Mouse (Mus musculus) kidney, postnatal 0 days (tissue): ENCODE results near the gene Arl6ip4. TPM values are rescaled to one million over a fixed set of nuclear protein-coding genes. Genes with fewer than 3 reads are reported as not detected.

Experiments used
- ATAC-seq: fragments of 200-750 bp; cut with Nextera tagmentation; replicated peaks from 2 replicates; pipeline ENCODE4 v1.8.0; 2017; ENCODE audit warnings: low read depth, moderate number of reproducible peaks, moderate TSS enrichment, moderate library complexity; ENCODE audit not compliant: low FRiP score
- DNase-seq: peaks from one replicate; pipeline ENCODE4 v3.0.0-alpha.2; 2016; ENCODE audit warnings: low spot score
- H3K27ac ChIP-seq: fragments of 300-500 bp; sonication (generic); 2 replicates; pipeline ENCODE4 v1.5.1; 2014; ENCODE audit warnings: mild to moderate bottlenecking
- H3K27me3 ChIP-seq: fragments of 300-500 bp; sonication (generic); 2 replicates; pipeline ENCODE4 v1.6.1; 2014; ENCODE audit warnings: low read length, mixed read lengths; ENCODE audit not compliant: insufficient read depth
- H3K36me3 ChIP-seq: fragments of 300-500 bp; sonication (generic); 2 replicates; pipeline ENCODE4 v1.6.1; 2014; ENCODE audit warnings: low read length, mixed read lengths; ENCODE audit not compliant: insufficient read depth
- H3K4me1 ChIP-seq: fragments of 300-500 bp; sonication (generic); replicated peaks from 2 replicates; pipeline ENCODE4 v1.6.1; 2014; ENCODE audit warnings: antibody characterized with exemption, low read length, mixed read lengths; ENCODE audit not compliant: insufficient read depth
- H3K4me2 ChIP-seq: fragments of 300-500 bp; sonication (generic); 2 replicates; pipeline ENCODE4 v1.6.1; 2014; ENCODE audit warnings: mild to moderate bottlenecking, low read length, moderate library complexity, mixed read lengths
- H3K4me3 ChIP-seq: fragments of 300-500 bp; sonication (generic); replicated peaks from 2 replicates; pipeline ENCODE4 v1.5.1; 2014; ENCODE audit warnings: low read depth, low read length
- H3K9ac ChIP-seq: fragments of 300-500 bp; sonication (generic); 2 replicates; pipeline ENCODE4 v1.6.1; 2014; ENCODE audit warnings: low read depth, low read length
- H3K9me3 ChIP-seq: fragments of 300-500 bp; sonication (generic); replicated peaks from 2 replicates; pipeline ENCODE4 v1.6.1; 2016; ENCODE audit warnings: low read length, inconsistent platforms, mixed read lengths
- CTCF ChIP-seq: IDR thresholded peaks from 2 replicates; pipeline ENCODE4 v1.5.1; 2016; ENCODE audit warnings: antibody characterized with exemption, low read depth, mild to moderate bottlenecking, moderate library complexity
- WGBS: fragments of 180-500 bp; shearing (Covaris S2); extraction: QIAGEN DNeasy Blood & Tissue Kit; methylation state at CpG from one replicate; pipeline ENCODE4 v1.1.7; 2014; 5-methylcytosine and 5-hydroxymethylcytosine counted together
- polyA plus RNA-seq: library from polyadenylated mRNA; unstranded; fragments of >200 nt; fragmentation: Nextera tagmentation; extraction: Ambion mirVana; gene quantifications from 2 replicates; pipeline ENCODE4 v1.2.1, GENCODE M21; 2015

Arl6ip4 gene
- polyA plus RNA-seq, 1 experiment from 2014 or later: 103 TPM

GRCm38 (mm10) chr5:124125093-124125492, 9.2 kb downstream of the Arl6ip4 start:
- H3K4me3 ChIP-seq: no peak overlapping the region
- no peak overlapping the region for H3K27ac ChIP-seq
- ATAC-seq (no peak), DNase-seq (no peak)
- WGBS: 90% methylated on average over 11 of the region's 11 CpGs
- no peak overlapping the region for H3K4me2 ChIP-seq
- no peaks in the 10 kb centered on the region for H3K9me3 ChIP-seq
- no peaks in the 10 kb centered on the region for H3K4me1 ChIP-seq
- no peaks in the 10 kb centered on the region for H3K27me3 ChIP-seq
- no peak overlapping the region for H3K9ac ChIP-seq
- TF ChIP-seq CTCF: no peak
- H3K36me3 ChIP-seq: 0 out of 2 replicates have a peak, but pooled peaks cover 25% of the 10 kb centered on the region

DNA sequence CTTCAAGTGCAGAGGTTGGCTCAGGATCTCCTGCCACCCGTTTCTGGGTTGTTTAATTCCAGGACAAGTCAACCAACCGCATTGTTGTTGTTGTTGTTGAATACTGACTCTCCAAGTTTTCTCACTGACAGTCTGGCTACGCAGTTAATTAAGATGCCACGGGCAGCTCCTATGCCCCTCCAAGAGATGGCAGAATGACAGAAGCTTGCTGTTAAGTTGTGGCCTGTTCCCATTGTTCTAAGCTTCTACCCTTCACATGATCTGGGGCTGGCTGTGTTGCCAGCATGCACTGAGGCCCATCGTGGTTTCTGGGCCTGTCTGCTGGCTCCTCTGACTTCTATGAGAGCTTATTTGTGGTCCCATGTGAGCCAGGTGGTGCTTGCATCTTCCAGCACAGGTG, 18.4 kb downstream of the Arl6ip4 start:
- H3K4me2 ChIP-seq: no peak overlapping the region
- no peak for TF ChIP-seq CTCF
- H3K27me3 ChIP-seq: no peaks in the 10 kb centered on the region
- WGBS: 85% methylated on average over 5 of the region's 5 CpGs
- DNase-seq (no peak), ATAC-seq (no peak)
- H3K36me3 ChIP-seq: peaks cover 10% of the 10 kb centered on the region; the same call in 1 of the 2 replicates
- no peaks in the 10 kb centered on the region for H3K9me3 ChIP-seq
- H3K4me3 ChIP-seq: no peak overlapping the region
- H3K9ac ChIP-seq: no peak overlapping the region
- no peak overlapping the region for H3K27ac ChIP-seq
- H3K4me1 ChIP-seq: no peaks in the 10 kb centered on the region

DNA sequence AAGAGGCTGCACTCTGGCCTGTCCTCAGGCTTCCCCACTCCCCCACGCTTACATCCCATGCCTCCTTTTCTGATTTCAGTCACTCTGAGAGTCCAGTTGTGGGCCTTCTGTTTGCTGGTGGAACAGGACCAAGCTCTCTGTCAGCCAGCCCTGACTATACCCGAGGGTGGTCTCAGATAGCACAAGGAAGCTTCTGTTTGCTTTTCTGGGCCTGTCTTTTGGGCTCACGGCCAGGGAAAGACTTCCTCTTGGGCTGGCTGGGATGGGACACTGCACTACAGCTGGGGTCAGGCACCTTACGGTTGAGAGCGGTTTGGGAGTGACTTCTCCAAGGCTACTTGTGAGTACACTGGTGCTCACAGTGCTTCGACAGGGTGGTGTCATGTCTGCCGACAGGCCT, 22.2 kb downstream of the Arl6ip4 start:
- DNase-seq (no peak), ATAC-seq (no peak)
- Histone ChIP-seq H3K9ac (no peak overlapping the region), H3K27me3 (no peaks in the 10 kb centered on the region), H3K4me3 (no peak overlapping the region), H3K4me1 (no peaks in the 10 kb centered on the region), H3K4me2 (no peak overlapping the region), H3K27ac (no peak overlapping the region), H3K36me3 (peaks cover 6% of the 10 kb centered on the region; the same call in 1 of the 2 replicates), H3K9me3 (no peaks in the 10 kb centered on the region)
- no peak for TF ChIP-seq CTCF
- 64% methylated on average over 7 of the region's 7 CpGs for WGBS

DNA sequence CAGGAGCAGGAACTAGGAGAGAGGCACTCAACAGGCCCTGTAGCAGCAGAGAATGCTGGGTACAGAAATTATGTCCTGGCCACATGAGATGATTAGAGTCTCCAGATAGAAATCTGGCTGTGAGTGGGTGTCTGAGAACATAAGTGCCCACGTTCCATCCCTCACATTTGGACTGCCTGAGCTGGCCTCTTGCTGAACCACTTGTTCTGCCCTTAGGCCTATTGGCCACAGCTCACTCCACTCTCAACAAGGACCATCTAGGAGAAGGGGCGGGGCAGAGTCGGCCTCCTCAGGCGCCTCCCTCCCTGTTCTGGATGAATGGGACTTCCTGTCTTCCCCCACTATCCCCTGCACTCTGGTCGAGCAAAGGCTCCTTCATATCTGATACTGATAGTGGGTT, 33.1 kb downstream of the Arl6ip4 start:
- no peak overlapping the region for H3K27ac ChIP-seq
- DNase-seq: no peak

DNA sequence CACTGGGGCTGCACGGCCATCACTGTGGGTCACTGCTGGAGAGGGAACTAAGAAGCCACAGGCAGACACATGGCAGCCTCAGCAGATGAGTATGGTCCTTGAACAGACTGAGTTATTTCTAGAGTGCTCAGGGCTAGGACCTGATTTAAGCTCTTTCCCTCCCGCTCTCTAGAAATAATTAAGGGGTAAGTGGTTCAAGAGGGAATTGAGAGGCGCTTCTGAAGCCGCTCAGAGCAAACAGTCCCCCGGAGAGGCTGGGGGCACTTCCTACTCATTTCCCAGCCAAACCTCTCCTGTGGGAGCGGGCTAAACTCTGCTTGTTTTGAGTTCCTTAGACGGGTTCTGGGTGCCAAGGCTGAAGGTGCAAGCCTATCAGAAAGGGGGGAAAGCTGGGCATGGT, 35.0 kb downstream of the Arl6ip4 start:
- Histone ChIP-seq H3K27me3 (no peaks in the 10 kb centered on the region), H3K27ac (no peak overlapping the region), H3K4me3 (no peak overlapping the region), H3K4me1 (no peaks in the 10 kb centered on the region), H3K4me2 (no peak overlapping the region), H3K9ac (no peak overlapping the region), H3K9me3 (no peaks in the 10 kb centered on the region), H3K36me3 (no peaks in the 10 kb centered on the region)
- WGBS: 88% methylated on average over 7 of the region's 7 CpGs
- ATAC-seq: no peak
- TF ChIP-seq CTCF: no peak
- DNase-seq: no peak

More for the DNA sequence above, 33.1 kb downstream of the Arl6ip4 start:
- Histone ChIP-seq H3K4me1 (no peaks in the 10 kb centered on the region), H3K4me2 (no peak overlapping the region), H3K9ac (no peak overlapping the region), H3K27me3 (no peaks in the 10 kb centered on the region), H3K4me3 (no peak overlapping the region), H3K9me3 (no peaks in the 10 kb centered on the region), H3K36me3 (no peaks in the 10 kb centered on the region)
- 43% methylated on average over 5 of the region's 5 CpGs for WGBS
- ATAC-seq: no peak
- TF ChIP-seq CTCF: no peak

GRCm38 (mm10) chr5:124152734-124153133, 36.8 kb downstream of the Arl6ip4 start:
- Histone ChIP-seq H3K27ac (no peak overlapping the region), H3K9ac (no peak overlapping the region), H3K4me1 (no peaks in the 10 kb centered on the region), H3K27me3 (no peaks in the 10 kb centered on the region), H3K9me3 (no peaks in the 10 kb centered on the region), H3K36me3 (no peaks in the 10 kb centered on the region), H3K4me2 (no peak overlapping the region), H3K4me3 (no peak overlapping the region)
- DNase-seq: no peak
- ATAC-seq: no peak
- TF ChIP-seq CTCF: no peak
- 91% methylated on average over 4 of the region's 4 CpGs for WGBS

- ATAC-seq (no peak), DNase-seq (no peak)
- TF ChIP-seq CTCF: no peak
- Histone ChIP-seq H3K9ac (no peak overlapping the region), H3K4me2 (no peak overlapping the region), H3K9me3 (no peaks in the 10 kb centered on the region), H3K4me3 (no peak overlapping the region), H3K27ac (no peak overlapping the region), H3K4me1 (no peaks in the 10 kb centered on the region), H3K27me3 (no peaks in the 10 kb centered on the region), H3K36me3 (no peaks in the 10 kb centered on the region)
- WGBS: 78% methylated on average over 5 of the region's 5 CpGs
Measured at GRCm38 (mm10) chr5:124155943-124156342, 40.1 kb downstream of the Arl6ip4 start.
